Mouse (Mus musculus) kidney, adult 2 months (tissue): ENCODE results near the gene Ddah1.

Experiments used
- CTCF ChIP-seq: fragments of 200-500 bp; conservative IDR thresholded peaks from 2 replicates; pipeline ENCODE4 v1.5.1; 2011; ENCODE audit warnings: low read depth, mild to moderate bottlenecking, control low read depth, low read length, moderate library complexity, mixed read lengths; ENCODE audit not compliant: insufficient read depth, insufficient read length
- POLR2A ChIP-seq: fragments of 200-500 bp; IDR thresholded peaks from one replicate; pipeline ENCODE4 v1.6.1; 2011; ENCODE audit warnings: low read depth, low read length, control low read depth

DNA sequence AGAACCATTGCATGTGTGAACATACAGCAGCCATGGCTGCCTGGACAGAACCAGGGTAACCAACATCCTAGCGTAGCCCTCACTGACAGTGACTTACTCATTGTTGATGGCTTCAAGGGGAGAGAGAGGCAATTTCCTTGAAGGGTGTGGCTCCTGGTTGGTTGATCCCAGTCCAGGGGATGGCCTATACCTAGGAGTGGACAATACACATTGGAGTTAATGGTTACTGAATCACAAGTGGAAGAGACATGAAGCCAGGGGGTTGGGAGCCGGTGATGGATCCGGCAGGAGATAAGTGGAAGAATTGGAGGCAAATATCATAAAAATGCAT is 5.1 kb downstream of the Ddah1 start:
- TF ChIP-seq POLR2A (no peak), CTCF (no peak)
